Mouse (Mus musculus) T-helper 1 cell (primary cell): ENCODE measurements around the gene Mt1.

ENCODE experiments used
- in situ Hi-C: fragments of 300-600 bp; cut with MboI, MseI; formaldehyde crosslinking; loops from one replicate; pipeline ENCODE4 v1.15.1; 2025; ENCODE audit warnings: high pct_unique_total_duplicates

Mt1 gene

GRCm38 (mm10) chr8:94172809-94173732 is 5.8 kb upstream of the Mt1 start:
- in situ Hi-C loops: no loop called here

DNA sequence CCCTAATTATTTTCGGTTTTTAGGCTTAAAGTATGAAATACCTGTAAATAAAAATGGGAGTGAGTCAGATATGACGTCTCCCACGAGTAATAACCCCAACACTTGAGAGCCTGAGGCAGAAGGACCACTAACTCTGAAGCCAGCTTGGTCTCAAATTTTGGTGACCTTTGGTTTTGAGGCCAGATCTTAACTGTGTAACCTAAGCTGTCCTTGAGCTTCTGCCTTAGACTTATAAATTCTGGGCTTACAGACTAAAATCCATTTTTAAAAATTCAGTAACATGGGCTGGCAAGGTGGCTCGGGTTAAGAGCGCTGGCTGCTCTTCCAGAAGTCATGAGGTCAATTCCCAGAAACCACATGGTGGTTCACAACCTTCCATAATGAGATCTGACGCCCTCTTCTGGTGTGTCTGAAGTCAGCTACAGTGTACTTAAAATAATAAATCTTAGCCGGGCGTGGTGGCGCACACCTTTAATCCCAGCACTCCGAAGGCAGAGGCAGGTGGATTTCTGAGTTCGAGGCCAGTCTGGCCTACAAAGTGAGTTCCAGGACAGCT is 5.0 kb upstream of the Mt1 start:
- in situ Hi-C loops: no loop called here

- in situ Hi-C loops: no loop called here
Measured at GRCm38 (mm10) chr8:94174619-94175213, 4.2 kb upstream of the Mt1 start.

DNA sequence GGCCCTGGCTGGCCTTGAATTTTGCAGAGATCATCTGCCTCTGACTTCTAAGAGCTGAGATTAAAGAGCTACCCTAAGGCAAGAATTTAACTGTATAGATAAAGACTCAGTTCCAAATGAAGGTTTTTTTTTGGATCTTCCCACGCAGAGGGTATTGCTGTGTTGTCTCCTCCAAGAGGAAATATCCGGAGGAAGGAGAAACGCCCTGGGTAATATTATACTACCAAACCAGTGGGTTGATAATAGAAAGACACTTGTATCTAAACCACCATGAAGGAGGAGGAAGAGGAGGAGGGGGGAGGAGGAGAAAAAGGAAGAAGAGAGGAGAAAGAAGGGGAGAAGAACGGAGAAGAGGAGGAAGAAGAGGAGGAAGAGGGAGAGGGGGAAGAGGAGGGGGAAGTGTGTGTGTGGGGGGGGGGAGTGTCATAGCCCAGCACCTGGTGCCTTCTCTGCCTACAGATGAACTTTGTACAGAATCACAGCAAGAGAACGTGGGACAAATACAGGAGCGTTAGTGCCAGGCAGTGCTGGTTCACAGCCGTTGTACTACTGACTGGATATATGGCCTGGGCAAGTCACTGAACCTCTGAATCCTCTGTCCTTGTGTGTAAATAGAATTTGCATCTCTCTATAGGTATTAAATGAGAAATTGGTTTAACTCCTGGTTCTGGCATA is 1.0 kb upstream of the Mt1 start:
- in situ Hi-C loops: no loop called here

- in situ Hi-C loops: no loop called here
Measured at GRCm38 (mm10) chr8:94179713-94180560, 1.1 kb downstream of the Mt1 start.

DNA sequence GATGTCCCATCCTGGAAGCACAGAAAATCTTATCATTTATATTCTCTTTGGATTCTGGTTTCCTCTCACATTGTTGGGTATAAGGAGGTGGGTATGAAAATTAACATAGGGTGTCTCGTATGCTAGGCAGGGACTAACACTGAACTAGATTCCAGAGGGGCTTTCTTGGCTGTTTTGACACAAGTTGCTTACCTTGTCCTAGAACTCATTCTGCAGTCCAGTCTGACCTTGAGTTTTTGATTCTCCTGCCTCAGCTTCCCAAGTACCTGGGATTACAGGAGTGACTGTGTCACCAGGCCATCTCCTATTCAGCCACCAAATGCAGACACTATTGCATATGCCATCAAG is 1.7 kb downstream of the Mt1 start:
- in situ Hi-C loops: no loop called here

DNA sequence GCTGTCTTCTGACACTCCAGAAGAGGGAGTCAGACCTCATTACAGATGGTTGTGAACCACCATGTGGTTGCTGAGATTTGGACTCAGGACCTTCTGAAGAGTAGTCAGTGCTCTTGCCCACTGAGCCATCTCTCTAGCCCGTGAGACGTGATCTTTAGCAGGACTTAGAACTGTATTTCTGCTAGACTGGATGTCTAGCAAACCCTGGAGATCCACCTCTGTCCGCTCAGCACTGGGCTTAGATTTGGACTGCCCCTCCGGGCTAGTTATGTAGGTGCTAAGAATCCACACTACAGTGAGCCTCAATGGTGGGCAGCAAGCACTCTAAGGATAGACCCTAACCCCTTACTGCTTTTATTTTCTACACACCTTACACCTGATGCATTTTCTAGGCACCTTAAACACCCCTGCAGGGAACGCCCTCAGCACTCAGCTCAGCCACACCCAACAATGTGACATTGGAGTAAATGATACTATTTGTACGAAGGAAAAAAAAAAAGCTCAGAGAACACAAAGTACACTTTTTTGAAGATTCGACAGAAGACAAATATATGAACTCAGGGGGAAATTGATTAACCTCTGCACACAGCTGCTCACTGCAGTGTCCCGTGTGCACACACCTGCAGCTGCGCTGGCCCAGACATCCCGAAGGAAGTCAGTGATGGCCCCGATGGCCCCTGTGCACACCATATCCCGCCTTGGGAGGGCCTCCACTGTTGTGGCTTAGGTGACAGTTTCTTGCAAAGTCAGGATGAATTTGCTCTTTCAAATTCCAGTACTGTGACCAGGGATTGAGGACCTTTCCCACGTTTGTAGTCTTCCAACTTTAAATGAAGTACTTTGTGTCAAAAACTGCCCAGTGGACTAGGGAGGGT is 3.4 kb downstream of the Mt1 start:
- in situ Hi-C loops: no loop called here

GRCm38 (mm10) chr8:94183117-94183516 is 4.2 kb downstream of the Mt1 start:
- in situ Hi-C loops: no loop called here

GRCm38 (mm10) chr8:94184357-94184843 is 5.5 kb downstream of the Mt1 start:
- in situ Hi-C loops: no loop called here

DNA sequence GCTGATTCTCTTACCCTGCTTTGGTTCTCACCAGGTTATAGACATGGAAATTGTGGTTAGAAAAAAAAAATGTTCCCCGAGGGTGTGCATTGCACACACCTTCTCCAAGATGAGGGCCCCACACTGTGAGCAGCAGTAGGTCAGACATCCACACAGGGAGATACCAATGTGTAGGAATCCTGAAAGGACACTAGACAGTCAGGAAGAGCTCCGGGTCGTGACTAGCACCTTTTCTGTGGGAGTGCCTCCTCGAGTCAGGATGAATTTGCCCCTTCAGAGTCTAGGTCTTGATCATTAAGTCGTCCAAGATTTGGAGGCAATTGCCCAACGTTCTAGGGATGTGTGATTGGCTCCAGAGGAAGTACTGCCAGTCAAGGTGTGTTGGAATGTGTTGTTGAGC is 6.9 kb downstream of the Mt1 start:
- in situ Hi-C loops: no loop called here

GRCm38 (mm10) chr8:94186542-94186941 is 7.7 kb downstream of the Mt1 start:
- in situ Hi-C loops: no loop called here

DNA sequence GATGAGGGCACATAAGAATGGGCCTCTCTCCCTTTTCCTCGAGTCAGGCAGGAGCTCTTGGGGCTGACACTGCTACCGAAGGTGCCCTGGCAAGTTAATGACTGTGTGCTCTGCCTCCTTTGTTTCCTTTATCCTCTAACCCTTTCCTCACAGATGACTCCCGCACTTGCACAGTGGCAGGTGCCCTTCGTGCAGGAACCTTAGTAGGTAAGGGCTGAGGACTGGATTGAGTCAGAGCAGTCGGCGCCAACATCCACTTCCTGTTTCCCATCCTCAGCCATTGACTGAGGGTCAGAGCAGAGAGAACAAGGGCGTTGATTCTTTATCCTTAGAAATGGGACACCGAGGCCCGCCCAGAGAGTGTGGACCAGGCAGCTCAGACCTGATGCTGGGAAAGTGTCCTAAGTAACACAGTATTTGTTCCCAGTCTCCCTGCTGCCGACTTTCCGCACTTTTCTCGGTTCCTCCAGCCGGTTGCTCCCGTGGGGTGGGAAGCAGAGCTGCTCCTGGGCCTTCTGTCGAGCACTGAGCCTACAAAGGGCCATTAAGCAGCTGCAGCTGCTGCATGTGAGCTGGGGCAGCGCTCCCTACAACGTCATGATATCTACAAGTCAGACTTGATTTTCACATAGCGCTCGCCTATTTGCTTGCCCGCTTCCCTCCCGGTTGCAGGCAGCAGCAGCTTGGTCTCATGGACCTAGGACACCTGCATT is 8.6 kb downstream of the Mt1 start:
- in situ Hi-C loops: no loop called here

- in situ Hi-C loops: no loop called here
Measured at GRCm38 (mm10) chr8:94189275-94190031, 10.6 kb downstream of the Mt1 start.

- in situ Hi-C loops: no loop called here
Measured at GRCm38 (mm10) chr8:94191101-94191691, 12.3 kb downstream of the Mt1 start.

- in situ Hi-C loops: no loop called here
Measured at GRCm38 (mm10) chr8:94192926-94193325, 14.0 kb downstream of the Mt1 start.

- in situ Hi-C loops: no loop called here
Measured at GRCm38 (mm10) chr8:94194591-94195223, 15.8 kb downstream of the Mt1 start.

GRCm38 (mm10) chr8:94199202-94199869 is 20.5 kb downstream of the Mt1 start:
- in situ Hi-C loops: no loop called here
